Mouse (Mus musculus): ENCODE measurements around the gene Gm30191. TPM values are rescaled to one million over a fixed set of nuclear protein-coding genes. Genes with fewer than 3 reads are reported as not detected.

The Gm30191 gene
- polyA plus RNA-seq, 1 experiment: not detected

- Histone ChIP-seq H3K36me3 (replicated peaks; ENCODE audit: low read length) (no peaks in the 10 kb centered on the region), H3K4me3 (replicated peaks) (peak overlapping the region; percentile 85), H3K9me3 (peaks cover 4% of the 10 kb centered on the region; the same call in 1 of the 2 replicates), H3K4me1 (peaks cover 52% of the 10 kb centered on the region), H3K27me3 (replicated peaks) (peaks cover 98% of the 10 kb centered on the region)
- TF ChIP-seq GATA1 (IDR thresholded peaks at IDR 0.05; ENCODE audit: borderline replicate concordance, low read length) (no peak), FLI1 (IDR thresholded peaks at IDR 0.05; ENCODE audit: low read length) (no peak)
Measured at GRCm38 (mm10) chr4:134251241-134252130, 4.8 kb downstream of the Gm30191 start.

GRCm38 (mm10) chr4:134252131-134252910 lies 5.6 kb downstream of the Gm30191 start:
- peaks cover 52% of the 10 kb centered on the region for H3K4me1 ChIP-seq
- no peaks in the 10 kb centered on the region for H3K36me3 ChIP-seq (replicated peaks; ENCODE audit: low read length)
- H3K9me3 ChIP-seq: peaks cover 4% of the 10 kb centered on the region; the same call in 1 of the 2 replicates
- TF ChIP-seq GATA1 (IDR thresholded peaks at IDR 0.05; ENCODE audit: borderline replicate concordance, low read length): no peak
- no peak for TF ChIP-seq FLI1 (IDR thresholded peaks at IDR 0.05; ENCODE audit: low read length)
- H3K4me3 ChIP-seq (replicated peaks): peak overlapping the region; percentile 85
- peaks cover 95% of the 10 kb centered on the region for H3K27me3 ChIP-seq (replicated peaks)

- no peak for TF ChIP-seq GATA1 (IDR thresholded peaks at IDR 0.05; ENCODE audit: borderline replicate concordance, low read length)
- TF ChIP-seq FLI1 (IDR thresholded peaks at IDR 0.05; ENCODE audit: low read length): no peak
- Histone ChIP-seq H3K36me3 (replicated peaks; ENCODE audit: low read length) (no peaks in the 10 kb centered on the region), H3K4me1 (peaks cover 52% of the 10 kb centered on the region), H3K27me3 (replicated peaks) (peaks cover 92% of the 10 kb centered on the region), H3K9me3 (peaks cover 4% of the 10 kb centered on the region; the same call in 1 of the 2 replicates), H3K4me3 (replicated peaks) (no peak overlapping the region)
Measured at GRCm38 (mm10) chr4:134252911-134253721, 6.4 kb downstream of the Gm30191 start.

- peaks cover 56% of the 10 kb centered on the region for H3K4me1 ChIP-seq
- peaks cover 4% of the 10 kb centered on the region; the same call in 1 of the 2 replicates for H3K9me3 ChIP-seq
- TF ChIP-seq GATA1 (IDR thresholded peaks at IDR 0.05; ENCODE audit: borderline replicate concordance, low read length) (no peak), FLI1 (IDR thresholded peaks at IDR 0.05; ENCODE audit: low read length) (no peak)
- H3K36me3 ChIP-seq (replicated peaks; ENCODE audit: low read length): no peaks in the 10 kb centered on the region
- no peak within 1 kb of the TSS for H3K4me3 ChIP-seq (replicated peaks)
- H3K27me3 ChIP-seq (replicated peaks): peaks cover 89% of the 10 kb centered on the region
Measured at GRCm38 (mm10) chr4:134253722-134254324, 7.1 kb downstream of the Gm30191 start, which contains the start of gene Grrp1. Grrp1 (minus strand) TSS chr4:134254106.

GRCm38 (mm10) chr4:134254835-134255234 lies 8.1 kb downstream of the Gm30191 start:
- peaks cover 4% of the 10 kb centered on the region; the same call in 1 of the 2 replicates for H3K9me3 ChIP-seq
- peaks cover 84% of the 10 kb centered on the region for H3K27me3 ChIP-seq (replicated peaks)
- no peaks in the 10 kb centered on the region for H3K36me3 ChIP-seq (replicated peaks; ENCODE audit: low read length)
- no peak overlapping the region for H3K4me3 ChIP-seq (replicated peaks)
- peaks cover 47% of the 10 kb centered on the region for H3K4me1 ChIP-seq
- TF ChIP-seq FLI1 (IDR thresholded peaks at IDR 0.05; ENCODE audit: low read length) (no peak), GATA1 (IDR thresholded peaks at IDR 0.05; ENCODE audit: borderline replicate concordance, low read length) (no peak)

GRCm38 (mm10) chr4:134255854-134256253 lies 9.1 kb downstream of the Gm30191 start:
- Histone ChIP-seq H3K9me3 (peaks cover 4% of the 10 kb centered on the region; the same call in 1 of the 2 replicates), H3K36me3 (replicated peaks; ENCODE audit: low read length) (no peaks in the 10 kb centered on the region), H3K4me3 (replicated peaks) (no peak overlapping the region), H3K4me1 (peaks cover 37% of the 10 kb centered on the region), H3K27me3 (replicated peaks) (peaks cover 78% of the 10 kb centered on the region)
- no peak for TF ChIP-seq FLI1 (IDR thresholded peaks at IDR 0.05; ENCODE audit: low read length)
- TF ChIP-seq GATA1 (IDR thresholded peaks at IDR 0.05; ENCODE audit: borderline replicate concordance, low read length): no peak

GRCm38 (mm10) chr4:134256407-134257197 lies 9.9 kb downstream of the Gm30191 start:
- Histone ChIP-seq H3K4me1 (peaks cover 29% of the 10 kb centered on the region), H3K4me3 (replicated peaks) (no peak overlapping the region), H3K36me3 (replicated peaks; ENCODE audit: low read length) (no peaks in the 10 kb centered on the region), H3K27me3 (replicated peaks) (peaks cover 75% of the 10 kb centered on the region), H3K9me3 (peaks cover under 1% of the 10 kb centered on the region)
- TF ChIP-seq GATA1 (IDR thresholded peaks at IDR 0.05; ENCODE audit: borderline replicate concordance, low read length) (no peak), FLI1 (IDR thresholded peaks at IDR 0.05; ENCODE audit: low read length) (no peak)

Data from megakaryocyte, embryonic 14.5 days (primary cell).